Mouse (Mus musculus): ENCODE measurements around the gene Icam2.
A peak's percentile ranks its signal among the peaks of the same experiment; 100 is the strongest.
"Not testable (repeated sequence)": the region's sequence is repeated elsewhere in the genome, so short reads cannot be mapped to it uniquely, and the experiment has no call there.

Icam2 gene

GRCm38 (mm10) chr11:106387791-106388216 lies at the start of gene Icam2:
Gene Icam2 (minus strand): TSS chr11:106388075.
- peak; percentile 65 for DNase-seq

- DNase-seq: no peak
These were observed 49.7 kb upstream of the Icam2 start for GRCm38 (mm10) chr11:106437543-106437942.

- DNase-seq: peak; percentile 29
These were observed 49.2 kb upstream of the Icam2 start for GRCm38 (mm10) chr11:106437039-106437438.

- DNase-seq: peak; percentile 32
These were observed 42.5 kb upstream of the Icam2 start for GRCm38 (mm10) chr11:106430392-106430791.

GRCm38 (mm10) chr11:106429689-106430088 lies 41.8 kb upstream of the Icam2 start:
- DNase-seq: peak; percentile 33

GRCm38 (mm10) chr11:106428556-106428955 lies 40.7 kb upstream of the Icam2 start:
- DNase-seq: no peak

- DNase-seq: peak; percentile 50
These were observed 40.2 kb upstream of the Icam2 start for GRCm38 (mm10) chr11:106428106-106428505.

GRCm38 (mm10) chr11:106426447-106426846 lies 38.6 kb upstream of the Icam2 start:
- peak; percentile 91 for DNase-seq

GRCm38 (mm10) chr11:106425201-106425600 lies 37.3 kb upstream of the Icam2 start:
- DNase-seq: no peak

- peak; percentile 28 for DNase-seq
These were observed 31.6 kb upstream of the Icam2 start for GRCm38 (mm10) chr11:106419262-106420102.

- DNase-seq: peak; percentile 94
These were observed 30.8 kb upstream of the Icam2 start for GRCm38 (mm10) chr11:106418622-106419196.

- DNase-seq: no peak
These were observed 30.0 kb upstream of the Icam2 start for GRCm38 (mm10) chr11:106417860-106418259.

GRCm38 (mm10) chr11:106416331-106416730 lies 28.5 kb upstream of the Icam2 start:
- no peak for DNase-seq

- DNase-seq: no peak
These were observed 24.9 kb upstream of the Icam2 start for GRCm38 (mm10) chr11:106412641-106413360.

GRCm38 (mm10) chr11:106411157-106411556 lies 23.3 kb upstream of the Icam2 start:
- no peak for DNase-seq

- DNase-seq: no peak
These were observed 22.6 kb upstream of the Icam2 start for GRCm38 (mm10) chr11:106410507-106410906.

GRCm38 (mm10) chr11:106410011-106410410 lies 22.1 kb upstream of the Icam2 start:
- DNase-seq: no peak

- DNase-seq: no peak
These were observed 10.6 kb upstream of the Icam2 start for GRCm38 (mm10) chr11:106398481-106398880.

- peak; percentile 14 for DNase-seq
These were observed 9.8 kb upstream of the Icam2 start for GRCm38 (mm10) chr11:106397656-106398055.

- not testable (repeated sequence) for DNase-seq
These were observed 6.2 kb upstream of the Icam2 start for GRCm38 (mm10) chr11:106394055-106394454.

- no peak for DNase-seq
These were observed 5.4 kb upstream of the Icam2 start for GRCm38 (mm10) chr11:106393331-106393616.

GRCm38 (mm10) chr11:106392597-106393330 lies 4.9 kb upstream of the Icam2 start:
- DNase-seq: no peak

All from lung, postnatal 36 days (tissue).